8 mouse cellular contexts compared by ENCODE assay signal in the genomic region with DNA sequence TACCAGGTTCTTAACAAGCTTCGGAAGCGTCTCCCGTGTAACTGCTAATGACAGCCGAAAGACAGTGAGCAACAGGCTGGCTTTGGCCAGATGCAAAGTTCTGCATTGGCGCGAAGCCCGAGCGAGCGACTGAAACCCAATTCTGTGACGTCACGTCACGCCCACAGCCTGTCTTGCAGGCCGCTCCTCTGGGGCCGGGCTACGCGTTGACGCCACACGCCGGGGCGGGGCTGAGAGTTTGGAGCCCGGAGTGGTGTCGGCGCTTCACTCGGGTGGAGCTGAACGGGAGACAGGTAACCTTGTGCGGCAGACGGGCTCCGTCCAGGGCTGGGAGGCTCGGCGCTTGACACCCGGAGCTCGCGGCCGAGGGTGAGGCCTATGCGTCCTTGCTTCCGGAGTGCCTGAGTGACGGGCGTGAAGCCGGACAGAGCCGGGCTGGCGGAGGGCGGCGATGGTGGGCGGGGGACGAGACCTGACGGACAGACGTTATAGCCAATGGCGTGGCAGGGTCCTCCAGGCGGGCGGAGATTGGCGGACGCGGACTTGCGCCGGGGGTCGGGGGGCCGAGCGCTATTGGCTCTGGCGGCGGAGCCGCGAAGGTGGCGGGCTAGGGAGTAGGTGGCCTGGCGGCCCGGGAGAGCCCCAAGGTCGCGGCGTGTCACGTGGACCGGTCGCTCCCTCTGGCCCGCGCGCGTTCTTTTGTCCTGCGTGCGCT. TPM values are rescaled to one million over a fixed set of nuclear protein-coding genes. Genes with fewer than 3 reads are reported as not detected.
A peak's percentile ranks its signal among the peaks of the same experiment; 100 is the strongest.
DNase-seq lines count a peak whose midpoint lies in the region; ATAC-seq lines count a peak whose summit lies in the region.

A gene (plus strand): TSS at position 233 of the 715 bp plus-strand sequence.

- peak within 1 kb of the TSS; percentile 95 for H3K27ac ChIP-seq in heart, embryonic 10.5 days
- H3K27ac ChIP-seq in kidney, embryonic 15.5 days = peak within 1 kb of the TSS; percentile 94

- H3K36me3 ChIP-seq in heart, embryonic 10.5 days = no peaks in the 10 kb centered on the region
- no peaks in the 10 kb centered on the region for H3K36me3 ChIP-seq in kidney, embryonic 15.5 days

- peak within 1 kb of the TSS; percentile 61 for H3K4me2 ChIP-seq in kidney, embryonic 15.5 days

- DNase-seq in B cell, adult 2 months = peak; percentile 100
- peak; percentile 99 for DNase-seq in brain, adult 2 months (ENCODE audit: low read depth, low spot score)
- peak; percentile 99 for DNase-seq in heart, embryonic 10.5 days (ENCODE audit: low spot score)
- peak; percentile 99 for DNase-seq in liver
- peak; percentile 99 for DNase-seq in spleen, postnatal 4 days (ENCODE audit: low spot score in 2 of 2)

- H3K27me3 ChIP-seq in heart, embryonic 10.5 days (ENCODE audit: insufficient read depth, poor library complexity, severe bottlenecking) = no peaks in the 10 kb centered on the region
- no peaks in the 10 kb centered on the region for H3K27me3 ChIP-seq in kidney, embryonic 15.5 days

- under 1% methylated on average over 76 of the region's 77 CpGs for WGBS in heart, embryonic 10.5 days
- WGBS in kidney, embryonic 15.5 days = under 1% methylated on average over 67 of the region's 77 CpGs

- peak within 1 kb of the TSS; percentile 80 for H3K9ac ChIP-seq in kidney, embryonic 15.5 days

- ATAC-seq in erythroblast, adult 5-6 weeks (replicated peaks; ENCODE audit: low FRiP score, poor library complexity, severe bottlenecking) = peak; percentile 86
- peak; percentile 99 for ATAC-seq in kidney, embryonic 15.5 days (replicated peaks; ENCODE audit: low FRiP score)
- ATAC-seq in monocyte, adult 5-6 weeks (replicated peaks; ENCODE audit: insufficient number of reproducible peaks, low FRiP score, low TSS enrichment, poor library complexity, severe bottlenecking) = peak; percentile 87

- H3K4me1 ChIP-seq in heart, embryonic 10.5 days = peaks cover 16% of the 10 kb centered on the region; the same call in 1 of the 2 replicates
- H3K4me1 ChIP-seq in kidney, embryonic 15.5 days = peaks cover 13% of the 10 kb centered on the region; the same call in 1 of the 2 replicates

- no peaks in the 10 kb centered on the region for H3K9me3 ChIP-seq in heart, embryonic 10.5 days
- H3K9me3 ChIP-seq in kidney, embryonic 15.5 days (replicated peaks) = no peaks in the 10 kb centered on the region

- peak within 1 kb of the TSS; percentile 85 for H3K4me3 ChIP-seq in heart, embryonic 10.5 days
- peak within 1 kb of the TSS; percentile 69 for H3K4me3 ChIP-seq in kidney, embryonic 15.5 days (replicated peaks)

RNA-seq across cellular contexts. Expression of the gene that starts here (rescaled TPM):
- total RNA-seq in erythroblast, adult 5-6 weeks (2015; ENCODE audit: low replicate concordance) = 78.6 and 82.6 TPM in 2 replicates
- 88.5 and 94.4 TPM in 2 replicates for total RNA-seq in erythroblast, adult 5-6 weeks (2017; ENCODE audit: low replicate concordance)
- 187 and 299 TPM in 2 replicates for polyA plus RNA-seq in heart, embryonic 10.5 days (2016; fragmentation: Nextera tagmentation; extraction: Ambion mirVana)
- polyA plus RNA-seq in kidney, embryonic 15.5 days (2015; fragmentation: Nextera tagmentation; extraction: Ambion mirVana) = 116 and 131 TPM in 2 replicates
- 81.0 to 137 TPM (median 90.9 TPM) in 3 replicates for total RNA-seq in monocyte, adult 5-6 weeks (2017)

Comparison
In these comparisons a context has a peak if more than half of its experiments do, and no peak if none do; other contexts are left out.
1. Peak in every context shown above with its lines: DNase-seq, ATAC-seq, H3K4me3 ChIP-seq and H3K27ac ChIP-seq.